Mouse (Mus musculus): ENCODE measurements around the gene Olfr463. TPM values are rescaled to one million over a fixed set of nuclear protein-coding genes. Genes with fewer than 3 reads are reported as not detected.

Olfr463 gene
- polyA plus RNA-seq, 1 experiment, result not detected

DNA sequence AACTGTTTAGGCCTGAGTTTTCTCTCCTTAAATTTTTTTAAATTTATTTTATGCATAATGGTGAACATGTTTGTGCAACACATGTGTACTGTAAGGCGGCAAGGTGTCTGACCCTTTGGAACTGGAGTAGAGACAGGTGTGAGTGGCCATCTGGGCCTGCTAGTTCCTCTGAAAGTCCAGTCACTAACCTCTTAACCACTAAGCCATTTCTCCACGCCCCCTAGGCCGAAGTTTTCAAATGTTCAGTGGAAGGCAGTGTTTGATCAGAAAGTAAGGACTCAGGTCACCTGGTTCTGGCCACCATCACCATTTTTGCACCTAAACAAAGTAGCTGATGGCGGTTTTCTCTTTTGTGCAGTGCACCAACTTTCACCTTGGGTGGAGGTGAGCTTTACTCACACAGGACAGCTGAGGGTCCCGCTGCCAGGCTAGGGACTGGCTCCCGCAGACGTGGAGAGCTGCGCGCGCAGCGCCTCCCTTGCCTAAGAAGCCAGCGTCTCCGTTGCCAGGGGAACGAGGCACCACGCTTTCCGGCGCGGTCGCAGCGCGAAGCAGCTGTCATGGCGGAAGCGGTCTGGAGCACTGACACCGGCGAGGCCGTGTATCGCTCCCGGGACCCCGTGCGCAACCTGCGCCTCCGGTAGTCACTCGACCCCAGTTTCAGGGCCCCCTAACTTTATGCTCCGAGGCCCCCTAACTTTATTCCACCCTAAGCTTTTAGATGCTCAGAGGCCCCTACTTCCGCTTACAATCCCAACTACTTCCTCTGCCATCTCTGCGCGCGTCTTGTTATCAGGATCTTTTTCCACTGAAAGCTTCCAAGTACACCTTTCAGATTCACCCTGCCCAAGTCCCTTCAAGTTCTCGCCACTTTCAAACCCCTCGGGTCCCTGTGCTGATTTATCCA is 44.2 kb downstream of the Olfr463 start, which contains the start of gene Mks1:
TSS of gene Mks1 (plus strand) at position 526 of the 907 bp plus-strand sequence.
- WGBS, result 3% methylated on average over 40 of the region's 40 CpGs

DNA sequence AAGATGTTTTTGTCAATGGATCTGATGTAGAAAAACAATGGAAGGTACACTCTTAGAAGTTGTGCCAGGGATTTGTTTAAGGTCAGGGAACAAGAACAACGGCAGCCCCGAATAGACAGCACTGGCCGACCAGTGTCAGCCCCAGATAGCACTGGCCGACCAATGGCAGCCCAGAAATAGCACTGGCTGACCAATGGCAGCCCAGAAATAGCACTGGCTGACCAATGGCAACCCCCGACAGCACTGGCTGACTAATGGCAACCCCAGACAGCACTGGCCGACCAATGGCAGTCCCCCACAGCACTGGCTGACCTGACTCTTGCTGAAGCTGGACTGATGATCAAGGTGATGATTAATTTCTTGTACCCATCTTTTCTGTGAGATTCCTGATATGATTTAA is 49.3 kb downstream of the Olfr463 start:
- 59% methylated on average over 6 of the region's 6 CpGs for WGBS
- DNase-seq (ENCODE audit: low read depth, low spot score), result no peak

More for the DNA sequence above, 44.2 kb downstream of the Olfr463 start, which contains the start of gene Mks1:
- DNase-seq (ENCODE audit: low read depth, low spot score), result peak; percentile 76

DNA sequence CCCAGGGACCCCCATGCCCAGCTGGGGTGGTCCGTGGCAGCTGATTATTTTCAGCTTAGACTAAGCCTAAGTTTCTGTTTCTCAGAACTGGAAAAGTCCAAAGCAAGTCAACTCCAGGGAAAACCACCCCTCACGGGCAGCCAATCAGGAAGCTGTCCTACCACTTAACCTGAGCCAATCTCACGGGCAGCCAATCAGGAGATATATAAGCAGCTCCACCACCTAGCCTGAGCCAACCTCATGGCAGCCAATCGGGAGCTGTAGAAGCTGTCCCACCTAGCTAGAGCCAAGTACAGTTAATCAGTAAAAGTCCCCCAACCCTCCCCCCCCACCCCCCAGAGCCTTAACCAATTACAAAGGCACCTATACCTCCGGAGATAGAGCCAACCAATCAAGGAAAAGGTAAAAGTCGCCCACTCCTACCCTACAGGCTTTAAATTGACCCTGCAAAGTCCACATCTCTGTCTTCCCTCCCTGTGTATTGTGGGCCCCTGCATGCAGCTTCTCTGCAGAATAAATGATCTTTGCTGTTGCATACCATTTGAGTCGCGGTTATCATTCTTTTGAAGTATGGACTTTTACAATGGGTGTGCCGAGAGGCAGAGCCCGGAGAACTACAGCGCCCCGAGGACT is 50.1 kb downstream of the Olfr463 start:
- DNase-seq (ENCODE audit: low read depth, low spot score), result no peak

More for the DNA sequence above, 50.1 kb downstream of the Olfr463 start:
- 35% methylated on average over 12 of the region's 12 CpGs for WGBS

Other genes starting within 250 kb of the Olfr463 start
- gene Rnf43, start 234.7 kb downstream of the Olfr463 start, polyA plus RNA-seq (2012; rRNA removed), result 11.2 and 16.2 TPM in 2 replicates
- 67.4 and 76.6 TPM in 2 replicates for gene Supt4a, start 159.8 kb downstream of the Olfr463 start, polyA plus RNA-seq (2012; rRNA removed)
- 0.81 and 1.0 TPM in 2 replicates for gene Tspoap1, start 136.8 kb downstream of the Olfr463 start, polyA plus RNA-seq (2012; rRNA removed)
- gene Mpo, start 103.8 kb downstream of the Olfr463 start, polyA plus RNA-seq (2012; rRNA removed), result 0.06 and 0.08 TPM in 2 replicates
- 0.07 and 0.17 TPM in 2 replicates for gene Lpo, start 69.1 kb downstream of the Olfr463 start, polyA plus RNA-seq (2012; rRNA removed)
- gene Mks1, start 44.2 kb downstream of the Olfr463 start, polyA plus RNA-seq (2012; rRNA removed), result 9.0 and 9.9 TPM in 2 replicates
- 0.20 and 0.26 TPM in 2 replicates for gene Epx, start 21.9 kb downstream of the Olfr463 start, polyA plus RNA-seq (2012; rRNA removed)
- not detected in 2 replicates for gene Olfr462, start 5.1 kb downstream of the Olfr463 start, polyA plus RNA-seq (2012; rRNA removed)
- not detected in 2 replicates for gene Olfr464, start 23.6 kb upstream of the Olfr463 start, polyA plus RNA-seq (2012; rRNA removed)
- 71.1 and 101 TPM in 2 replicates for gene Dynll2, start 90.1 kb upstream of the Olfr463 start, polyA plus RNA-seq (2012; rRNA removed)
- 54.8 and 81.0 TPM in 2 replicates for gene Srsf1, start 150.0 kb upstream of the Olfr463 start, polyA plus RNA-seq (2012; rRNA removed)
- 9.8 and 13.7 TPM in 2 replicates for gene Vezf1, start 170.9 kb upstream of the Olfr463 start, polyA plus RNA-seq (2012; rRNA removed)
- gene Cuedc1, start 200.7 kb upstream of the Olfr463 start, polyA plus RNA-seq (2012; rRNA removed), result 11.2 and 13.0 TPM in 2 replicates

Measured in large intestine, adult 2 months (tissue).